Mouse (Mus musculus) urinary bladder, adult 2 months (tissue): ENCODE measurements around the gene Gprin1. TPM values are rescaled to one million over a fixed set of nuclear protein-coding genes. Genes with fewer than 3 reads are reported as not detected.

Experiments
- polyA plus RNA-seq: library from polyadenylated mRNA; depleted of rRNA; stranded (reverse); fragments of >200 nt; gene quantifications from 2 replicates; pipeline ENCODE4 v1.2.3, GENCODE M21; 2012; rRNA removed

Gprin1 gene
- polyA plus RNA-seq, 1 experiment: 0.07 TPM

Other genes with a start within 250 kb of the Gprin1 start
- 5.4 and 5.8 TPM in 2 replicates for gene Simc1, start 246.1 kb downstream of the Gprin1 start, polyA plus RNA-seq
- 101 and 105 TPM in 2 replicates for gene 4833439L19Rik, start 184.4 kb downstream of the Gprin1 start, polyA plus RNA-seq
- gene Arl10, start 174.9 kb downstream of the Gprin1 start, polyA plus RNA-seq: 28.7 and 39.4 TPM in 2 replicates
- 26.1 and 29.7 TPM in 2 replicates for gene Nop16, start 159.8 kb downstream of the Gprin1 start, polyA plus RNA-seq
- gene Higd2a, start 159.7 kb downstream of the Gprin1 start, polyA plus RNA-seq: 165 and 194 TPM in 2 replicates
- 70.9 and 84.6 TPM in 2 replicates for gene Cltb, start 138.5 kb downstream of the Gprin1 start, polyA plus RNA-seq
- gene Faf2, start 128.1 kb downstream of the Gprin1 start, polyA plus RNA-seq: 37.9 and 41.1 TPM in 2 replicates
- gene Rnf44, start 56.0 kb downstream of the Gprin1 start, polyA plus RNA-seq: 69.3 and 86.5 TPM in 2 replicates
- 0.03 TPM in 2 replicates for gene Cdhr2, start 48.4 kb downstream of the Gprin1 start, polyA plus RNA-seq
- gene Sncb, start 16.7 kb upstream of the Gprin1 start, polyA plus RNA-seq: 0.08 and 0.18 TPM in 2 replicates
- 0.21 and 0.34 TPM in 2 replicates for gene Eif4e1b, start 34.1 kb upstream of the Gprin1 start, polyA plus RNA-seq
- 33.0 and 37.0 TPM in 2 replicates for gene Tspan17, start 39.5 kb upstream of the Gprin1 start, polyA plus RNA-seq
- 26.9 and 39.1 TPM in 2 replicates for gene Unc5a, start 199.5 kb upstream of the Gprin1 start, polyA plus RNA-seq